Comparison of ENCODE assay signal across 12 mouse cellular contexts in genomic region chr2:131531271-131531670, GRCm38 (mm10). TPM values are rescaled to one million over a fixed set of nuclear protein-coding genes. Genes with fewer than 3 reads are reported as not detected.
"Had no signal": no experiment of that assay in that cellular context is flagged by ENCODE, and none has a peak within 500 bp of the region (broad histone marks: within the 10 kb centered on the region; RNA-seq: fewer than 3 reads in every experiment).

No protein-coding gene starts in this region.

- DNase-seq: right cerebral cortex, postnatal 4 days had no signal

- H3K27ac ChIP-seq: intestine, embryonic 15.5 days; kidney, postnatal 0 days; limb, embryonic 12.5 days; limb, embryonic 15.5 days; liver, embryonic 12.5 days; liver, embryonic 15.5 days; stomach, postnatal 0 days had no signal

- H3K4me1 ChIP-seq: intestine, embryonic 15.5 days; limb, embryonic 12.5 days had no signal

- H3K9ac ChIP-seq: intestine, embryonic 15.5 days; limb, embryonic 12.5 days; limb, embryonic 15.5 days; liver, embryonic 12.5 days; liver, embryonic 15.5 days had no signal

- H3K27me3 ChIP-seq: intestine, embryonic 15.5 days; limb, embryonic 12.5 days; limb, embryonic 15.5 days had no signal

- H3K36me3 ChIP-seq: intestine, embryonic 15.5 days; limb, embryonic 15.5 days had no signal

- H3K4me3 ChIP-seq: intestine, embryonic 15.5 days; limb, embryonic 12.5 days; limb, embryonic 15.5 days; liver, embryonic 12.5 days; liver, embryonic 15.5 days had no signal

- ATAC-seq: intestine, embryonic 15.5 days had no signal

- H3K4me2 ChIP-seq: intestine, embryonic 15.5 days; limb, embryonic 12.5 days; limb, embryonic 15.5 days; liver, embryonic 12.5 days; liver, embryonic 15.5 days; midbrain, embryonic 11.5 days had no signal

- H3K9me3 ChIP-seq: intestine, embryonic 15.5 days; limb, embryonic 12.5 days; limb, embryonic 15.5 days; liver, embryonic 12.5 days; liver, embryonic 15.5 days had no signal

RNA-seq across cellular contexts. Expression of gene Adra1d, which starts 30.8 kb away (rescaled TPM):
- total RNA-seq: megakaryocyte progenitor cell, adult 5-6 weeks; megakaryocyte-erythroid progenitor cell, adult 5-6 weeks had no signal
- polyA plus RNA-seq: limb, embryonic 12.5 days; midbrain, embryonic 14.5 days had no signal
